Comparison of ENCODE assay signal across 30 mouse cellular contexts in the genomic region with DNA sequence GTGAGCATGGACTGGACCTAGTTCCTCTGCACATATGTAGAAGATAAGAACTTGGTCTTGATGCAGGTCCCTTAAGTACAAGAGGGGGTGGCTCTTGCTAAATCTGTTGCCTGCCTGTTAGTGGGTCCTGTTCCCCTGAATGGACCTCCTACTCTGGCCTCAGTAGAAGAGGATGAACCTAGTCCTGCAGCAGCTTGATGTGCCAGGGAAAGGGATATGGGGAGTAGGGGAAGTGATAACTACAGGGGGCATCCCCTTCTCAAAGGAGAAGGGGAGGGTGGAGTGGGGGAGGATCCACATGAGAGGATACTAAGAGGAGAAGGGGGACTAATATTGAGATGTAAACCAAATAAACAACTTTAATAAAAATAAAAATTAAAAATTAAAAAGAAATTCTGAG. TPM values are rescaled to one million over a fixed set of nuclear protein-coding genes. Genes with fewer than 3 reads are reported as not detected.
A peak's percentile ranks its signal among the peaks of the same experiment; 100 is the strongest.
DNase-seq lines count a peak whose midpoint lies in the region; ATAC-seq and TF ChIP-seq lines count a peak whose summit lies in the region.
"Had no signal": no experiment of that assay in that cellular context is flagged by ENCODE, and none has a peak within 500 bp of the region (broad histone marks: within the 10 kb centered on the region; RNA-seq: fewer than 3 reads in every experiment).

No protein-coding gene starts in this region.

- no peak for TF ChIP-seq CTCF in CH12.LX (conservative IDR thresholded peaks at IDR 0.05 in 1 of 2, IDR thresholded peaks at IDR 0.05 in 1 of 2; ENCODE audit: low read depth in 2 of 2, low read length in 2 of 2)

- H3K27ac ChIP-seq in CH12.LX (ENCODE audit: insufficient read depth, low read depth) = no peak overlapping the region
- H3K27ac ChIP-seq: embryonic facial prominence, embryonic 12.5 days; embryonic facial prominence, embryonic 15.5 days; forebrain, embryonic 12.5 days; forebrain, embryonic 15.5 days; heart, embryonic 15.5 days; hindbrain, embryonic 10.5 days; hindbrain, embryonic 13.5 days; intestine, embryonic 15.5 days had no signal

- TF ChIP-seq EP300 in CH12.LX (IDR thresholded peaks at IDR 0.05; ENCODE audit: low read length) = 0 out of 2 replicates have a peak, but pooled peaks have one; percentile 37

- H3K9ac ChIP-seq in CH12.LX (ENCODE audit: insufficient read depth, low read depth) = no peak overlapping the region
- H3K9ac ChIP-seq: embryonic facial prominence, embryonic 12.5 days; embryonic facial prominence, embryonic 15.5 days; forebrain, embryonic 12.5 days; forebrain, embryonic 15.5 days; heart, embryonic 12.5 days; heart, embryonic 15.5 days; hindbrain, embryonic 13.5 days; intestine, embryonic 15.5 days had no signal

- in situ Hi-C loops in CH12.LX (cut with MboI; ENCODE audit: low pct_ligation_motif_present, low pct_unique_long_range_greater_than_20kb, low sequenced_read_pairs) = loop anchor here (25.0 kb wide), 1 partner anchor 450 kb away; a partner anchor contains a TSS

- no peak for TF ChIP-seq RAD21 in CH12.LX (IDR thresholded peaks at IDR 0.05; ENCODE audit: low read depth, low read length)

- no peaks in the 10 kb centered on the region for H3K36me3 ChIP-seq in CH12.LX (replicated peaks in 1 of 2; ENCODE audit: control insufficient read depth in 1 of 2, insufficient read depth in 1 of 2, low read length in 1 of 2)
- H3K36me3 ChIP-seq: embryonic facial prominence, embryonic 12.5 days; embryonic facial prominence, embryonic 15.5 days; forebrain, embryonic 12.5 days; forebrain, embryonic 15.5 days; G1E; heart, embryonic 12.5 days; heart, embryonic 15.5 days; hindbrain, embryonic 10.5 days; hindbrain, embryonic 13.5 days; intestine, embryonic 15.5 days had no signal

- no peaks in the 10 kb centered on the region for H3K9me3 ChIP-seq in CH12.LX (replicated peaks; ENCODE audit: low read length)
- H3K9me3 ChIP-seq: embryonic facial prominence, embryonic 12.5 days; embryonic facial prominence, embryonic 15.5 days; forebrain, embryonic 12.5 days; forebrain, embryonic 15.5 days; G1E; heart, embryonic 12.5 days; heart, embryonic 15.5 days; hindbrain, embryonic 10.5 days; hindbrain, embryonic 13.5 days; intestine, embryonic 15.5 days had no signal

- no peak overlapping the region for H3K4me3 ChIP-seq in CH12.LX (replicated peaks in 1 of 3; ENCODE audit: low read depth in 2 of 3, low read length in 2 of 3, poor library complexity in 1 of 3)
- H3K4me3 ChIP-seq: embryonic facial prominence, embryonic 12.5 days; embryonic facial prominence, embryonic 15.5 days; forebrain, embryonic 12.5 days; forebrain, embryonic 15.5 days; heart, embryonic 12.5 days; heart, embryonic 15.5 days; hindbrain, embryonic 10.5 days; hindbrain, embryonic 13.5 days; intestine, embryonic 15.5 days had no signal

- no peaks in the 10 kb centered on the region for H3K27me3 ChIP-seq in CH12.LX (replicated peaks)
- H3K27me3 ChIP-seq: embryonic facial prominence, embryonic 12.5 days; embryonic facial prominence, embryonic 15.5 days; forebrain, embryonic 12.5 days; forebrain, embryonic 15.5 days; heart, embryonic 12.5 days; heart, embryonic 15.5 days; hindbrain, embryonic 13.5 days; intestine, embryonic 15.5 days; Patski had no signal

- ATAC-seq in megakaryocyte, adult 5-6 weeks (ENCODE audit: poor library complexity, severe bottlenecking) = peak; percentile 89
- ATAC-seq: forebrain, embryonic 15.5 days; hindbrain, embryonic 16.5 days; intestine, embryonic 15.5 days; Patski had no signal

- no peak for TF ChIP-seq POLR2A in CH12.LX (IDR thresholded peaks at IDR 0.05; ENCODE audit: low read depth, low read length)

- H3K4me1 ChIP-seq in CH12.LX (ENCODE audit: control insufficient read depth in 1 of 2, insufficient read depth in 2 of 2) = peaks cover 5 to 16% of the 10 kb centered on the region in 2 experiments; a peak in 3 of 4 replicates
- H3K4me1 ChIP-seq: embryonic facial prominence, embryonic 12.5 days; embryonic facial prominence, embryonic 15.5 days; forebrain, embryonic 12.5 days; forebrain, embryonic 15.5 days; hindbrain, embryonic 10.5 days; hindbrain, embryonic 13.5 days; intestine, embryonic 15.5 days had no signal

- H3K79me2 ChIP-seq in CH12.LX (replicated peaks; ENCODE audit: control insufficient read depth, extremely low read depth, insufficient read depth, poor library complexity, severe bottlenecking) = no peaks in the 10 kb centered on the region

- dilution Hi-C loops in CH12.LX (cut with MboI; ENCODE audit: extremely low pct_ligation_motif_present, extremely low pct_unique_long_range_greater_than_20kb, low sequenced_read_pairs) = no loop called here

- DNase-seq in B cell, adult 2 months = peak; percentile 21 to 25
- DNase-seq in CH12.LX (ENCODE audit: extremely low read depth) = no peak
- DNase-seq in ovary, adult 18-20 months (ENCODE audit: low spot score) = no peak
- no peak for DNase-seq in lung, postnatal 36 days
- DNase-seq in adrenal gland, adult 8-10 months = no peak
- DNase-seq: adrenal gland, adult 2 months; adrenal gland, postnatal 25 days; cerebellum, adult 11-12 months; cerebellum, adult 8-10 months; cerebellum, postnatal 10 days; cerebellum, postnatal 36 days; gastrocnemius, postnatal 25 days; heart, postnatal 10 days; heart, postnatal 36 days had no signal

- H3K4me2 ChIP-seq in CH12.LX (ENCODE audit: insufficient read depth, low read depth, poor library complexity, severe bottlenecking) = no peak overlapping the region
- H3K4me2 ChIP-seq: embryonic facial prominence, embryonic 12.5 days; embryonic facial prominence, embryonic 15.5 days; forebrain, embryonic 12.5 days; forebrain, embryonic 15.5 days; heart, embryonic 12.5 days; heart, embryonic 15.5 days; hindbrain, embryonic 13.5 days; intestine, embryonic 15.5 days had no signal

TF ChIP-seq in CH12.LX, 34 proteins besides CTCF, POLR2A, EP300 and RAD21:
- peak; percentile 46; the same call in 1 of the 2 replicates for TF ChIP-seq IRF4 (IDR thresholded peaks at IDR 0.05; ENCODE audit: low read depth, low read length)
- no peak for TF ChIP-seq ZC3H11A (IDR thresholded peaks at IDR 0.05; ENCODE audit: low read depth, low read length)
TF ChIP-seq in CH12.LX: peak in this region for 1.

RNA-seq across cellular contexts. Expression of a gene that starts 6.5 kb away (rescaled TPM):
- not detected in 2 replicates for total RNA-seq in CH12.LX (2012; rRNA removed)
- not detected in 2 replicates for total RNA-seq in CH12.LX (2014; rRNA removed)
- not detected in 2 replicates for polyA plus RNA-seq in CH12.LX (2012; ENCODE audit: insufficient read length, low read depth)
- 5.9 and 6.8 TPM in 2 replicates for total RNA-seq in megakaryocyte, adult 5-6 weeks (2015)
- 5.3 and 9.2 TPM in 2 replicates for total RNA-seq in megakaryocyte, adult 5-6 weeks (2017)
- total RNA-seq in adrenal gland, adult 8-10 months (2022) = 10 to 100 TPM in 2 of 4 experiments, 1 to 10 TPM in 2; 8.4 to 30.6 (median 10.1) TPM
- total RNA-seq: G1E; heart, postnatal 10 days had no signal
- polyA plus RNA-seq: adrenal gland, adult 2 months; brain, embryonic 14.5 days; embryonic facial prominence, embryonic 12.5 days; embryonic facial prominence, embryonic 15.5 days; forebrain, embryonic 12.5 days; forebrain, embryonic 15.5 days; G1E; heart, embryonic 12.5 days; heart, embryonic 15.5 days; hindbrain, embryonic 10.5 days; hindbrain, embryonic 13.5 days; hindbrain, embryonic 16.5 days; intestine, embryonic 15.5 days; Patski had no signal

RNA-seq across cellular contexts. Expression of a gene that starts 59.2 kb away (rescaled TPM):
- total RNA-seq in CH12.LX (2012; rRNA removed) (not detected in 2 replicates), CH12.LX (2014; rRNA removed) (not detected in 2 replicates)
- not detected in 2 replicates for polyA plus RNA-seq in CH12.LX (2012; ENCODE audit: insufficient read length, low read depth)
- not detected in 2 replicates for total RNA-seq in megakaryocyte, adult 5-6 weeks (2015)
- total RNA-seq in megakaryocyte, adult 5-6 weeks (2017) = not detected in 2 replicates
- total RNA-seq in adrenal gland, adult 8-10 months (2022) = not detected
- total RNA-seq: adrenal gland, adult 2 months; adrenal gland, postnatal 25 days; gastrocnemius, adult 8-10 months; gastrocnemius, postnatal 25 days; heart, postnatal 10 days; heart, postnatal 36 days had no signal
- polyA plus RNA-seq: adrenal gland, adult 2 months; brain, embryonic 14.5 days; embryonic facial prominence, embryonic 12.5 days; embryonic facial prominence, embryonic 15.5 days; forebrain, embryonic 12.5 days; forebrain, embryonic 15.5 days; G1E; gonadal fat pad, adult 2 months; heart, embryonic 12.5 days; heart, embryonic 15.5 days; hindbrain, embryonic 10.5 days; hindbrain, embryonic 13.5 days; hindbrain, embryonic 16.5 days; intestine, embryonic 15.5 days; Patski had no signal

Comparison
In these comparisons a context has a peak if more than half of its experiments do, and no peak if none do; other contexts are left out.
1. DNase-seq: peak in B cell, adult 2 months (2 of 2); none in CH12.LX (single experiment), ovary, adult 18-20 months (single experiment), lung, postnatal 36 days (single experiment) and adrenal gland, adult 8-10 months (single experiment).
2. RNA of a gene that starts 6.5 kb away (total RNA-seq): 8.4 to 30.6 TPM in adrenal gland, adult 8-10 months and 5.3 to 9.2 TPM in megakaryocyte, adult 5-6 weeks; not detected in CH12.LX; every median in the first group is over 4 times any median in the second.